Mouse (Mus musculus) large intestine, adult 2 months (tissue): ENCODE measurements around the gene Gsn. TPM values are rescaled to one million over a fixed set of nuclear protein-coding genes. Genes with fewer than 3 reads are reported as not detected.

Experiments used
- DNase-seq: peaks from one replicate; pipeline ENCODE4 v3.0.0-alpha.2; 2012; ENCODE audit warnings: low read depth, low spot score
- WGBS: fragments of 180-500 bp; shearing (Covaris S2); methylation state at CpG from one replicate; pipeline ENCODE4 v1.1.7; 2018; 5-methylcytosine and 5-hydroxymethylcytosine counted together
- polyA plus RNA-seq: library from polyadenylated mRNA; depleted of rRNA; stranded (reverse); fragments of >200 nt; gene quantifications from 2 replicates; pipeline ENCODE4 v1.2.3, GENCODE M21; 2012; rRNA removed

The Gsn gene
- 304 and 320 TPM in 2 replicates for polyA plus RNA-seq

- WGBS = 4% methylated on average over 54 of the region's 54 CpGs
- DNase-seq = no peak
These were observed at the start of gene Gsn for GRCm38 (mm10) chr2:35255885-35256833. TSS of gene Gsn (plus strand) at chr2:35256380.

DNA sequence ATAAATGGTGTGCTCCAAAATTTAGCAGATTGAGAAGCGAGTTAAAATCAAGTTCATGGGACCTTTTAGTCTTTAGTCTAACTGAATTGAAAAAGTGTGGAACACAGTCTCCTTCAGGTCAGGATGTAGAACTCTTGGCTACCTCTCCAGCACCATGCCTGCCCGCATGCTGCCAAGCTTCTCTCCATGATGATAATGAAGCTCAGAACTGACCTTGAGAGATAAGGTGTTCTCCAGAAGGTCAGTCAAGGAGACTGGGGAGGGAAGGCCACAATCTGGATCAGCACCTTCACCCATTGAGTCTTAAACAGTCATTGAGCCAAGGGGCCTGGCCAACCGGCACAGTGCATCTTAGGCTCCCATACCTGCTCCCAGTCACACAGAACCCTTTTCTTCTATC lies 49.4 kb upstream of the Gsn start:
- DNase-seq = no peak
- 91% methylated on average over 3 of the region's 3 CpGs for WGBS

- WGBS = 65% methylated on average over 3 of the region's 3 CpGs
- DNase-seq = no peak
These were observed 48.1 kb upstream of the Gsn start for GRCm38 (mm10) chr2:35208054-35208453.

DNA sequence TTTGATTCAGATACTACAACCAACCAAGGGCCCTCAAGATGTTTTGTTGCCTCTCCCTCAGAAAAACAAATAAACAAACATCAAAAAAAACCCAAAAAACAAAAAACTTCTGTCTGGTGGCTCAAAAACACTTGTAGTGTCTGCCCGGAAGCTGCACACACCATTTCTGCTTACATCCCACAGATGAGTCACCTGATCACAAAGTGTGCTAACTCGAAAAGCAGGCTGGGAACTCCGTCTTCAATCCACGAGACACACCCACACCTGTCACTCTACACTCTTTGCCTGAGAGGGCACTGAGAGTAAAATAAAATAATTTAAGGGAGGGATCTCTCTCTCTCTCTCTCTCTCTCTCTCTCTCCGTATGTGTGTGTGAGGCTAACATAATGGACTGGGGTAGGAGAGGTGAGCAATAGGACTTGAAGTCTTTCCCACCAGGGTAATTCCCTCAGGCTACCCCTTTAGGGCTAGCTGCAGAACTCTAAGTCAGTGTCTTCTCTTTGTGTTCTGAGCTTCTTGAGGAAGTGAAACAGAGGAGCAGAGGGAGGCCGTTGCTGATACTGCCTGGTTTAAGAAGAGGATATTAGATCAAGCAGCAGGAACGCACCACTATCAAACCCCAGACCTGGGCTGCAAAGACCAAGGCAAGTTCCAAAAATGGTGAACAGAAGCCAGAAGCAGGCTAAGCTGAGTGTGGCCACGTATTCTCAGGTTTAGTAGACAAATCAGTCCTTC lies 47.1 kb upstream of the Gsn start:
- no peak for DNase-seq
- 46% methylated on average over 8 of the region's 8 CpGs for WGBS

DNA sequence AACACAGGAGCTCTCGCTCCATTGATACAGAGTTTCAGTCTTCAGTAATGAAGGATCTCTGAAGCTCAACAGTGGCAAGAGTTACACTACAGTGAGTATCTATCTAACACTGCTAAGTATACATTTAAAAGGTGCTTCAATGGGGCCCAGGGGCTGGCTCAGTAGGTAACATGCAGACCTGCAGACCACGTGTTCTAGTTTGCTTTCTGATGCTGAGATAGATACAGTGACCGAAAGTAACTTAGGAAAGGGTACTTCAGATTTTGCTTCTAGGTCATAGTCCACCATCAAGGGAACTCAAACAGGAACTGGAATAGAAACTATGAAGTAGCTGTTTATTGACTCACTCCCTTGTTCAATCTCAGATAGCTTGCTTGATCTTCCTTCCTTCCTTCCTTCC lies 44.5 kb upstream of the Gsn start:
- DNase-seq = no peak
- 55% methylated on average over 3 of the region's 3 CpGs for WGBS

- no peak for DNase-seq
- 76% methylated on average over 12 of the region's 12 CpGs for WGBS
These were observed 42.8 kb upstream of the Gsn start for GRCm38 (mm10) chr2:35213345-35213910.

- WGBS = 4% methylated on average over 12 of the region's 12 CpGs
- no peak for DNase-seq
These were observed 41.3 kb upstream of the Gsn start for GRCm38 (mm10) chr2:35214881-35215358.

DNA sequence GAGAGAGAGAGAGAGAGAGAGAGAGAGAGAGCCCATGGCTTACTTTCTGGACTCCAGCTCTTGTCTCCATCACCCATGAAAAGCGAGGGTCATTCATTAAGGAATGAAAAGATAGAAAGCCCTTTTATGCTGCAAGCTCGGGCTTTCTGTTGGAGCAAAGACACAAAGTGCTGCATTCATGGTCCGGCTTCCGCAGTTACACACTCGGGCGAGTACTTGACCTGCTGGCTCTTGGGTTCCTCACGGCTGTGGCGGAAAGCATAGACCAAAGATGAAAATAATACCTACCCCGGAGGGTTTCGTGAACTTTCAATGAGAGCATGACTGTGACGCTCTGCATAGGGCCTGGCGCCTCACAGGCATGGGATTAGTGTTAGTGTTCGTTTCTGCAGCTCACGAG lies 40.8 kb upstream of the Gsn start:
- no peak for DNase-seq
- 87% methylated on average over 14 of the region's 14 CpGs for WGBS

DNA sequence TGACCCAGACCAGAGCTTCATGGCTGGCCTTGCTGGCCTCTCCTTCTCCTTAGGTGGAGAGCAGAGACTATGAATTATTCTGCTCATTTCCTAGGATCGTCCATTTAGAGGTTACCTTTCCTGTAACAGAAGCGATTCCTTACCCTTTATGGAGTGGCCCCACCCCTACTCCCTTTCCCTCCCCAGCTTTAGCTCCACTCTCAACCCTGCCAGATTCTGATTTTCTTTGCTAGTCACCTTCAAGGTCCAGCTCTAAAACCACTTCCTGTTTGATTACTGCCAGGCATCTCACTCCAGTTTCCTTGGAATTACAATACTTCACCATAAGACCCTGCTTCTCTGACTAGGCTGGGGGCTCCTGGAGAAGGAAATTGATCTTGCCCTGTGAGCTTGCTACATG lies 39.5 kb upstream of the Gsn start:
- DNase-seq = no peak
- 61% methylated on average over 2 of the region's 2 CpGs for WGBS

DNA sequence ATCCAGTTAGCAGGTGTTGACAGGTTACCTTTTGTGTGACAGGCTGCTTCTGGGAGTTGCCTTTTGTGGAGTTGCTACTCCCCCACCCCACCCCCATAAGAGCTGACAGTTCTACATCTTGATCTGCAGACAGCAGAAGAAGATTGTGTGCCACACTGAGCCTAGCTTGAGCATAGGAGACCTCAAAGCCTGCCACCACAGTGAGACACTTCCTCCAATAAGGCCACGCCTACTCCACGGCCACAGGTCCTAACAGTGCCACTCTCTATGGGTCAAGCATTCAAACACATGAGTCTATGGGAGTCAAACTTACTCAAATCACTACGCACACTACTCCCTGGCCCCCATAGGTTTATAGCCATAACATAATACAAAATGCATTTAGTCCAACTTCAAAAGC lies 37.4 kb upstream of the Gsn start:
- no peak for DNase-seq
- 87% methylated on average over 3 of the region's 3 CpGs for WGBS

DNA sequence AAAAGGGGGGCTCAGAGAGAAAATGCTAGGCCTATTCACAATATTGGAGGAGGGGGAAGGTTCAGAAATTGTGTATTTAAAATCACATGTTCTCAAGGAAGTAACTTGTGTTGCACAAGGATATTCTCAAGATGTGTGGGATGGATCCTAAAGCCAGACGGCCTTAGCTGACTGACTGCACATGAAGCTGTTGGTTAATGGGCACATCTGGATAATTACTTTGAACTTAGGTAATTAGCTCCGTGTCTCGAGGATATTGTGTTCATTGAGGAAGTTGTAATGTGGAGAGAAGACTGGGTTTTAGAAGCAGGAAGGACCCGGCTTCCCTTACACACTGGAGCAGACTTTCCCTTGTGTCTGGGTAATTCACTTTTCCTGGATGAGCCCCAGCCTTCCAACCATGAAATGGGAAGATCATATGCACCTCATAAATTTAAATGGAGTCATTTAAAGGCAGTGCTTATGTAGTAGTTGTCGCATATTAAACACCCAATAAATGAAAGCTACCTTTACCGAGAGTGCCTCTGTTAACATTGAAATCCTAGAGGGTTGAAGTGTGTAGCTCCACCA lies 33.3 kb upstream of the Gsn start:
- DNase-seq = no peak
- 48% methylated on average over 6 of the region's 6 CpGs for WGBS

- WGBS = 93% methylated on average over 15 of the region's 15 CpGs
- DNase-seq = no peak
These were observed 31.9 kb upstream of the Gsn start for GRCm38 (mm10) chr2:35224285-35224684.

GRCm38 (mm10) chr2:35228145-35228544 lies 28.0 kb upstream of the Gsn start:
- 75% methylated on average over 4 of the region's 4 CpGs for WGBS
- DNase-seq = no peak

DNA sequence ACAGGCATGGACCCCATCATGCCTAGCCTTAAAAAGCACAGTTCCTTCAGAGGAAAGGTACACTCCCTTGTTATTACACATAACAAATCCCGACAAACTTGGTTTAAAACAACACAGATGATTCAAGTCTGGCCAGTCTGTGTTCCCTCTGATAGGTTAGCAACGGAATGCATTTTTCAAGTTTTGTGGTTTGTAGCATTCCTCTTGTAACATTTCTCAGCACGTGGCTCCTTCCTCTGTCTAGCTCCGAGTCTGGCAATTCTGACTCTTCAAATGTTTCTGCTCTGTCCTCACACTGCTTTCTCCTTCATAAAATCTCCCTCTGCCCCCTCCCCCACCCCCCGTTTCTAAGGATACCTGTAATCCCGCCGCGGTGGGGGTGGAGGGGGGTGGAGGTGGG lies 26.0 kb upstream of the Gsn start:
- DNase-seq = no peak
- WGBS = 20% methylated on average over 8 of the region's 8 CpGs

GRCm38 (mm10) chr2:35231871-35232270 lies 24.3 kb upstream of the Gsn start:
- no peak for DNase-seq
- WGBS = 6% methylated on average over 2 of the region's 2 CpGs

- WGBS = 62% methylated on average over 17 of the region's 17 CpGs
- no peak for DNase-seq
These were observed 23.4 kb upstream of the Gsn start for GRCm38 (mm10) chr2:35232595-35233445.

DNA sequence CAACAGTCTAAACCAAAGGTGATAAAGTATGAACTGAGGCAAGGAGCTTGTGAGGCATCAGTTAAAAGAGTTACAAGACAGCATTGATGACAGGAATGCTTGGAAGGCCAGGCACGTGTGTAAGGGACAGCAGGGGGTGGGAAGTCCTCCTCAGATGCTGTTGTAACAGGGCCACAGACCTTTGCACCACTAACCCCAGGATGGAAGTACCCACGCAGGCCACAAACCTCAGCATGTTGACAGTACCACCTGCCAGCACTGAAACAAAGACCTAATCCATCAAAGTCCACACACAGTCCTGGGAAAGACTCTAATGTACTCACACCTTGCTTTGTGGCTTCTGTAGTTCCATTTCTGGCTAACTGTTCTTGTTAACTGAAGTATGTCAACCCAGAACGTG lies 22.3 kb upstream of the Gsn start:
- no peak for DNase-seq
- 64% methylated on average over 3 of the region's 3 CpGs for WGBS

DNA sequence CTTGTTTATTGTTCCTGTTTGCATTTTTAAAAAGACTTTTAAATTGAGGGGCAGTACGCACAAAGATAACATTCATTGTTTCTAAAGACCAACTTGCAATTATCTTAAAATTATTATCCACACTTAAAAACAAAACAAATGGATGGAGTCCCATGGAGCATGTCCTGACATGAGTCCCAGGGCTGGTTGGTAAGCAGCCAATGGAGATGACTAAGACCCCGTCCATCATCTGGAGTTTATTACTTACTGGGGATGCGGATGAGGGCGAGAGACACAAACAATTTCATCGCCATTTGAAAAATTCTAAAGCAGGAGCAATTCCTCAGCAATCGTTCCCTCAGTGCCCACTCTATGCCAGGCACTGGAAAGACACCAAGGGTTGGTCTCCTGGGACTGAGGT lies 21.2 kb upstream of the Gsn start:
- DNase-seq = no peak
- 83% methylated on average over 6 of the region's 6 CpGs for WGBS

DNA sequence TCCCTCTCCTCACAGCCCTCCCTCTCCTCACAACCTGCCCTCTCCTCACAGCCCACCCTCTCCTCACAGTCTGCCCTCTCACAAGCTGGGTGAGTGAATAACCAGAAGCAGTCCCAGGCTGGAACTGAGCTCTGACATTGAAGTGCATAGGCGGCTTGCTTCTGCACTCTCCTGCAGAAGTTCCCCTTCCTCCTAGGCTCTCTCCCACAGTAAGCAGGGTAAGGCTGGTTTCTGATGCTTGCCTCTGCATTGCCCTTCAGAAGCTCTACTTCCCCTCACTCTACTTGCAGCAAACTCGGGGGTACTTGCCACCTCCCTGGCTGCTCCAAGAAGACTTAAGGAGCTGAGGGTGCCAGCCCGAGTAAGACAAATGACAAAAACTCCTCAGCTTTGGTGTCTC lies 11.9 kb upstream of the Gsn start:
- no peak for DNase-seq
- WGBS = 51% methylated on average over 3 of the region's 3 CpGs
